Mouse (Mus musculus): Measurements from ENCODE around the gene Sag.
A peak's percentile ranks its signal among the peaks of the same experiment; 100 is the strongest.

Gene Sag

GRCm38 (mm10) chr1:87803576-87803975, at the start of gene Sag:
Gene Sag (plus strand): TSS chr1:87803680.
- no peak for DNase-seq

GRCm38 (mm10) chr1:87755641-87756470, 47.6 kb upstream of the Sag start, which contains the start of gene Atg16l1:
Gene Atg16l1 (plus strand): TSS chr1:87755870.
- peak; percentile 96 to 97 for DNase-seq

GRCm38 (mm10) chr1:87763821-87764220, 39.7 kb upstream of the Sag start:
- DNase-seq: no peak

GRCm38 (mm10) chr1:87765741-87766140, 37.7 kb upstream of the Sag start:
- DNase-seq: no peak

GRCm38 (mm10) chr1:87766233-87766632, 37.2 kb upstream of the Sag start:
- DNase-seq: peak; percentile 16 to 35

GRCm38 (mm10) chr1:87769263-87769662, 34.2 kb upstream of the Sag start:
- DNase-seq: no peak

GRCm38 (mm10) chr1:87770486-87770885, 33.0 kb upstream of the Sag start:
- no peak for DNase-seq

GRCm38 (mm10) chr1:87771724-87772123, 31.8 kb upstream of the Sag start:
- DNase-seq: no peak

GRCm38 (mm10) chr1:87773336-87773735, 30.1 kb upstream of the Sag start:
- DNase-seq: no peak

- no peak for DNase-seq
Observed at GRCm38 (mm10) chr1:87774845-87775244, 28.6 kb upstream of the Sag start.

- DNase-seq: no peak
Observed at GRCm38 (mm10) chr1:87779204-87779785, 24.2 kb upstream of the Sag start.

- DNase-seq: no peak
Observed at GRCm38 (mm10) chr1:87785703-87786102, 17.8 kb upstream of the Sag start.

GRCm38 (mm10) chr1:87786251-87786650, 17.2 kb upstream of the Sag start:
- peak in 1 of 2 experiments; percentile 25 for DNase-seq

GRCm38 (mm10) chr1:87789665-87790064, 13.8 kb upstream of the Sag start:
- DNase-seq: peak; percentile 36 to 42

GRCm38 (mm10) chr1:87792438-87793137, 10.9 kb upstream of the Sag start:
- peak in 1 of 2 experiments; percentile 29 for DNase-seq

- no peak for DNase-seq
Observed at GRCm38 (mm10) chr1:87793138-87793449, 10.4 kb upstream of the Sag start.

- no peak for DNase-seq
Observed at GRCm38 (mm10) chr1:87797702-87798101, 5.8 kb upstream of the Sag start.

GRCm38 (mm10) chr1:87798306-87798705, 5.2 kb upstream of the Sag start:
- peak; percentile 49 to 55 for DNase-seq

- no peak for DNase-seq
Observed at GRCm38 (mm10) chr1:87807751-87808150, 4.3 kb downstream of the Sag start.

- DNase-seq: no peak
Observed at GRCm38 (mm10) chr1:87811391-87811790, 7.9 kb downstream of the Sag start.

- no peak for DNase-seq
Observed at GRCm38 (mm10) chr1:87812061-87812460, 8.6 kb downstream of the Sag start.

- no peak for DNase-seq
Observed at GRCm38 (mm10) chr1:87813155-87813554, 9.7 kb downstream of the Sag start.

- DNase-seq: peak; percentile 41 to 53
Observed at GRCm38 (mm10) chr1:87813681-87814080, 10.2 kb downstream of the Sag start.
